Mouse (Mus musculus) heart, adult 2 months (tissue): ENCODE measurements around the gene Glt6d1.

Source experiments
- CTCF ChIP-seq: fragments of 200-600 bp; IDR thresholded peaks from 2 replicates; pipeline ENCODE4 v1.8.1; 2022; ENCODE audit warnings: antibody characterized with exemption, mild to moderate bottlenecking, moderate library complexity
- EP300 ChIP-seq: fragments of 200-500 bp; IDR thresholded peaks from 2 replicates; pipeline ENCODE4 v1.6.1; 2011; ENCODE audit warnings: low read depth, low read length, control low read depth; ENCODE audit not compliant: insufficient read depth
- POLR2A ChIP-seq: fragments of 200-500 bp; IDR thresholded peaks from 2 replicates; pipeline ENCODE4 v1.6.1; 2011; ENCODE audit warnings: mild to moderate bottlenecking, low read depth, low read length, control low read depth; ENCODE audit not compliant: insufficient read depth

DNA sequence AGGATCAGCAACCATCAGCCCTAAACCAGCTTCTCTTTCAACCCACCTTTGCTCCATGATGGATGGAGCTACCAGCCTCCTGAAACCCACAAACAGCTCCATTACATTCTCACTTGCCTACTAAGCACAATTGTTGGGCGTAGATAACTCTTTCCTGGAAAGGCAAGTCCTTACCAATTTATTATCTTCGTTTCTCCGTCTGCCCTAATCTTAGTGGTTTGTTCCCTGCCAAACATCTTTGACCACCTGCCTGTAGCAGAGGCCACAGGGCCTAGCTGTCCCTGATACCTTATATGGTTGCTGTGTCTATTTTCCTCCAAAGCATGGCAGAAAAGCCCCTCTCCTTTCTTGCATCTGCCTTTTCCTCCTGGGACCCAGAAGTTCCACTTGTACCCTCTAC, 26.6 kb downstream of the Glt6d1 start:
- TF ChIP-seq CTCF, result no peak
- TF ChIP-seq EP300, result no peak
- TF ChIP-seq POLR2A, result no peak
